Mouse (Mus musculus): ENCODE data around the gene Gabpb1.

The Gabpb1 gene

GRCm38 (mm10) chr2:126596347-126597072 is 79.6 kb downstream of the Gabpb1 start:
- no peak for DNase-seq (ENCODE audit: low read depth, low spot score)

DNA sequence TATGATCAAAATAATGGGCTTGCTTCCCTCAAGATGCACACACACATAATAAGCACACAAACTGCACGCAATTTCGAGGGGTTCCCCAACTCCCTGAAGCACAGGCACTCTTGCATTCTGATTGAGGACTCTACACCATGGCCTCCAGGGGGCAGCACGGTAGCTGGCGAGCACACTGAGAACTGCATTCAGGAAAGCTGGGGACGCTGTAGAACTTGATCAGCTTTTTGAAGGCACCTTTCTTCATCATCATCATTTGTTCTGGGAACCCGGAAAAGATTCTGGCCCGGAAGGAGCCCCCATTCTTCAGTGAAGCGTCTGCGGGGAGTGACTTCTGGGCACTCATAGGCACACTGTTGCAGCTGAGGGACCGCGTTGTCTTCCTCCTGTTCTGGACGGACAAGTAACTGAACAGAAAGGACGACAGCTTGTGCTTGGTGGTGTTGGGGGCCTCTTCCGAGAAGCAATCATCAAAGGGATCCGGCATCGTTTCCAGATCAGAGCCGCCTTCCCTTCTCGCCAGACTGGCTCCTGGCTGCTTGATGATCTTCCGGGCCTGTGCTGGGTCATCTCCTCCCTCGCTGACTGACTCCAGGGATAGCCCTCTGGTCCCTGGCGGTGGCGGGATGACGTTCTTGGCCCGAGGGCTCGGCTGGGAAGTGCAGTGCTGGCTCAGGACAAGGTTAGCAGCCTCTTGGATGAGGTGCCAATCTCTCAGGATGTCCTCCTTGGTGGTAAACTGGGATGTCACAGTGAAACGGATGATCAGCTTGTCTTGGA is 82.1 kb downstream of the Gabpb1 start:
- DNase-seq (ENCODE audit: low read depth, low spot score): peak; percentile 92

- DNase-seq (ENCODE audit: low read depth, low spot score): no peak
These were observed 84.8 kb downstream of the Gabpb1 start for GRCm38 (mm10) chr2:126591304-126591703.

DNA sequence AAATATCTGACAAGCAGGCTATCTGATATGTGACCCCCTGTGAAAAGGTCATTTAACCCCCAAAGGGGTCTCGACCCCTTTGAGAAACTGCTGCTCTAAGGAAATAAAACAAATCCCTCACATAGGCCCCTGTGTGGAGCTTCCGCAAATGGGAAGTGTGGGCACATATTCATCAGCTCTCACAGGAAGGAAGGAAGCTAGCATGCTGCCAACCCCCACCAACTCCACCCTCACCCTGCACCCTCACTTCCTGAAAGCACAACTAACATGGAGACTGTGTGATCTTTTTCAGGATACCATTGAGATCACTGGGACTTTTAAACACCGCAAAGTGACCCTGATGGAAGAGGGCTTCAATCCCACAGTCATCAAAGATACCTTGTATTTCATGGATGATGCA is 88.7 kb downstream of the Gabpb1 start:
- DNase-seq (ENCODE audit: low read depth, low spot score): no peak

- DNase-seq (ENCODE audit: low read depth, low spot score): no peak
These were observed 91.3 kb downstream of the Gabpb1 start for GRCm38 (mm10) chr2:126584621-126585369.

GRCm38 (mm10) chr2:126583960-126584359 is 92.2 kb downstream of the Gabpb1 start:
- DNase-seq (ENCODE audit: low read depth, low spot score): no peak

- DNase-seq (ENCODE audit: low read depth, low spot score): no peak
These were observed 96.9 kb downstream of the Gabpb1 start for GRCm38 (mm10) chr2:126579282-126579681.
